Mouse (Mus musculus) kidney, embryonic 14.5 days (tissue): Measurements from ENCODE around the gene Pla2r1. TPM values are rescaled to one million over a fixed set of nuclear protein-coding genes. Genes with fewer than 3 reads are reported as not detected.

Source experiments
- ATAC-seq: fragments of 200-750 bp; cut with Nextera tagmentation; 2 replicates; pipeline ENCODE4 v1.8.0; 2017; ENCODE audit warnings: moderate number of reproducible peaks, mild to moderate bottlenecking, moderate TSS enrichment, moderate library complexity; ENCODE audit not compliant: low FRiP score, low TSS enrichment
- H3K27ac ChIP-seq: fragments of 300-500 bp; sonication (generic); 2 replicates; pipeline ENCODE4 v1.5.1; 2014; ENCODE audit warnings: low read depth, mild to moderate bottlenecking, low read length, moderate library complexity, mixed read lengths
- H3K27me3 ChIP-seq: fragments of 300-500 bp; sonication (generic); 2 replicates; pipeline ENCODE4 v1.6.1; 2014; ENCODE audit warnings: mild to moderate bottlenecking, low read length; ENCODE audit not compliant: control insufficient read depth, insufficient read depth
- H3K36me3 ChIP-seq: fragments of 300-500 bp; sonication (generic); 2 replicates; pipeline ENCODE4 v1.6.1; 2014; ENCODE audit warnings: low read length, mixed read lengths; ENCODE audit not compliant: control insufficient read depth, insufficient read depth
- H3K4me1 ChIP-seq: fragments of 300-500 bp; sonication (generic); 2 replicates; pipeline ENCODE4 v1.6.1; 2014; ENCODE audit warnings: low read length, mixed read lengths; ENCODE audit not compliant: control insufficient read depth, insufficient read depth
- H3K4me2 ChIP-seq: fragments of 300-500 bp; sonication (generic); replicated peaks from 2 replicates; pipeline ENCODE4 v1.6.1; 2014; ENCODE audit warnings: low read depth, mild to moderate bottlenecking, low read length
- H3K4me3 ChIP-seq: fragments of 300-500 bp; sonication (generic); 2 replicates; pipeline ENCODE4 v1.5.1; 2014; ENCODE audit warnings: mild to moderate bottlenecking, low read length
- H3K9ac ChIP-seq: fragments of 300-500 bp; sonication (generic); 2 replicates; pipeline ENCODE4 v1.6.1; 2014; ENCODE audit warnings: low read depth, mild to moderate bottlenecking, low read length, moderate library complexity
- H3K9me3 ChIP-seq: fragments of 300-500 bp; sonication (generic); 2 replicates; pipeline ENCODE4 v1.6.1; 2016; ENCODE audit warnings: low read length; ENCODE audit not compliant: control insufficient read depth
- WGBS: fragments of 180-500 bp; shearing (Covaris S2); extraction: QIAGEN DNeasy Blood & Tissue Kit; methylation state at CpG from one replicate; pipeline ENCODE4 v1.1.7; 2014; 5-methylcytosine and 5-hydroxymethylcytosine counted together
- polyA plus RNA-seq: library from polyadenylated mRNA; unstranded; fragments of >200 nt; fragmentation: Nextera tagmentation; extraction: Ambion mirVana; gene quantifications from 2 replicates; pipeline ENCODE4 v1.2.1, GENCODE M21; 2014

Pla2r1 gene
- polyA plus RNA-seq, 1 experiment from 2014 or later, result 3.3 TPM

GRCm38 (mm10) chr2:60430315-60431021 lies 122.6 kb downstream of the Pla2r1 start:
- Histone ChIP-seq H3K9ac (no peak overlapping the region), H3K36me3 (no peaks in the 10 kb centered on the region), H3K27me3 (no peaks in the 10 kb centered on the region), H3K4me1 (no peaks in the 10 kb centered on the region), H3K4me3 (no peak overlapping the region), H3K9me3 (no peaks in the 10 kb centered on the region), H3K27ac (no peak overlapping the region), H3K4me2 (no peak overlapping the region)
- WGBS, result 75% methylated on average over 8 of the region's 8 CpGs
- ATAC-seq, result no peak

- Histone ChIP-seq H3K4me1 (no peaks in the 10 kb centered on the region), H3K4me3 (no peak overlapping the region), H3K27ac (no peak overlapping the region), H3K9ac (no peak overlapping the region), H3K36me3 (no peaks in the 10 kb centered on the region), H3K4me2 (no peak overlapping the region), H3K9me3 (no peaks in the 10 kb centered on the region), H3K27me3 (no peaks in the 10 kb centered on the region)
- WGBS, result 8% methylated on average over 6 of the region's 6 CpGs
- ATAC-seq, result no peak
These were observed 135.0 kb downstream of the Pla2r1 start for GRCm38 (mm10) chr2:60418075-60418474.

GRCm38 (mm10) chr2:60414334-60414733 lies 138.8 kb downstream of the Pla2r1 start:
- H3K27me3 ChIP-seq, result no peaks in the 10 kb centered on the region
- peak; percentile 74; the same call in 1 of the 2 replicates for ATAC-seq
- no peaks in the 10 kb centered on the region for H3K36me3 ChIP-seq
- H3K9me3 ChIP-seq, result no peaks in the 10 kb centered on the region
- no peaks in the 10 kb centered on the region; the same call in 1 of the 2 replicates for H3K4me1 ChIP-seq
- no peak overlapping the region for H3K4me2 ChIP-seq
- no peak overlapping the region for H3K9ac ChIP-seq
- 31% methylated on average over 8 of the region's 8 CpGs for WGBS
- no peak overlapping the region for H3K27ac ChIP-seq
- H3K4me3 ChIP-seq, result no peak overlapping the region

GRCm38 (mm10) chr2:60413006-60413650 lies 140.0 kb downstream of the Pla2r1 start:
- H3K4me3 ChIP-seq, result no peak overlapping the region
- H3K36me3 ChIP-seq, result no peaks in the 10 kb centered on the region
- 72% methylated on average over 18 of the region's 18 CpGs for WGBS
- H3K27me3 ChIP-seq, result no peaks in the 10 kb centered on the region
- no peak overlapping the region for H3K9ac ChIP-seq
- no peak overlapping the region for H3K27ac ChIP-seq
- H3K4me1 ChIP-seq, result no peaks in the 10 kb centered on the region; the same call in 1 of the 2 replicates
- H3K4me2 ChIP-seq, result no peak overlapping the region
- no peak for ATAC-seq
- H3K9me3 ChIP-seq, result no peaks in the 10 kb centered on the region

- Histone ChIP-seq H3K27me3 (no peaks in the 10 kb centered on the region), H3K4me3 (no peak overlapping the region), H3K4me1 (no peaks in the 10 kb centered on the region; the same call in 1 of the 2 replicates), H3K4me2 (no peak overlapping the region), H3K36me3 (no peaks in the 10 kb centered on the region), H3K9ac (no peak overlapping the region), H3K9me3 (no peaks in the 10 kb centered on the region), H3K27ac (no peak overlapping the region)
- ATAC-seq, result no peak
- 85% methylated on average over 7 of the region's 7 CpGs for WGBS
These were observed 141.9 kb downstream of the Pla2r1 start for GRCm38 (mm10) chr2:60411181-60411580.

GRCm38 (mm10) chr2:60409989-60410763 lies 142.9 kb downstream of the Pla2r1 start:
- H3K9me3 ChIP-seq, result no peaks in the 10 kb centered on the region
- H3K4me1 ChIP-seq, result no peaks in the 10 kb centered on the region; the same call in 1 of the 2 replicates
- H3K27ac ChIP-seq, result no peak overlapping the region
- H3K4me3 ChIP-seq, result no peak overlapping the region
- H3K36me3 ChIP-seq, result no peaks in the 10 kb centered on the region
- no peaks in the 10 kb centered on the region for H3K27me3 ChIP-seq
- no peak overlapping the region for H3K4me2 ChIP-seq
- no peak for ATAC-seq
- H3K9ac ChIP-seq, result no peak overlapping the region
- WGBS, result 39% methylated on average over 11 of the region's 11 CpGs

- WGBS, result 22% methylated on average over 6 of the region's 6 CpGs
- Histone ChIP-seq H3K4me2 (no peak overlapping the region), H3K4me1 (no peaks in the 10 kb centered on the region; the same call in 1 of the 2 replicates), H3K4me3 (no peak overlapping the region), H3K36me3 (no peaks in the 10 kb centered on the region), H3K27ac (peak overlapping the region; percentile 24; the same call in 1 of the 2 replicates), H3K9ac (no peak overlapping the region), H3K27me3 (no peaks in the 10 kb centered on the region), H3K9me3 (no peaks in the 10 kb centered on the region)
- ATAC-seq, result peak; percentile 60
These were observed 143.9 kb downstream of the Pla2r1 start for GRCm38 (mm10) chr2:60409194-60409593.

GRCm38 (mm10) chr2:60407387-60407786 lies 145.7 kb downstream of the Pla2r1 start:
- ATAC-seq, result no peak
- WGBS, result 91% methylated on average over 2 of the region's 2 CpGs
- no peaks in the 10 kb centered on the region; the same call in 1 of the 2 replicates for H3K4me1 ChIP-seq

More at GRCm38 (mm10) chr2:60407387-60407786, 145.7 kb downstream of the Pla2r1 start:
- no peak overlapping the region for H3K4me3 ChIP-seq
- H3K4me2 ChIP-seq, result no peak overlapping the region
- no peaks in the 10 kb centered on the region for H3K9me3 ChIP-seq
- no peak overlapping the region for H3K9ac ChIP-seq
- no peaks in the 10 kb centered on the region for H3K36me3 ChIP-seq
- no peak overlapping the region for H3K27ac ChIP-seq
- no peaks in the 10 kb centered on the region for H3K27me3 ChIP-seq
